Mouse (Mus musculus): ENCODE measurements around the gene Irak3. TPM values are rescaled to one million over a fixed set of nuclear protein-coding genes. Genes with fewer than 3 reads are reported as not detected.
"Not testable (repeated sequence)": the region's sequence is repeated elsewhere in the genome, so short reads cannot be mapped to it uniquely, and the experiment has no call there.

The Irak3 gene
- polyA plus RNA-seq, 1 experiment from 2014 or later, result 0.31 TPM

- Histone ChIP-seq H3K9ac (ENCODE audit: low read depth, low read length) (peak overlapping the region; percentile 12; the same call in 1 of the 2 replicates), H3K4me2 (peak overlapping the region; percentile 45), H3K27me3 (ENCODE audit: control insufficient read depth, insufficient read depth, low read length) (no peaks in the 10 kb centered on the region; the same call in none of the 2 replicates), H3K27ac (ENCODE audit: low read depth, low read length) (no peak overlapping the region), H3K9me3 (replicated peaks; ENCODE audit: control insufficient read depth, low read length) (no peaks in the 10 kb centered on the region), H3K4me3 (ENCODE audit: low read depth, low read length) (peak overlapping the region; percentile 1; the same call in 1 of the 2 replicates), H3K36me3 (ENCODE audit: control insufficient read depth, insufficient read depth, low read length) (peaks cover 2% of the 10 kb centered on the region; the same call in 1 of the 2 replicates), H3K4me1 (ENCODE audit: control insufficient read depth, insufficient read depth, low read length) (no peaks in the 10 kb centered on the region)
- 23% methylated on average over 18 of the region's 18 CpGs for WGBS (ENCODE audit: insufficient replicate concordance)
- ATAC-seq (replicated peaks; ENCODE audit: insufficient number of reproducible peaks, low FRiP score, low TSS enrichment), result no peak
Measured at GRCm38 (mm10) chr10:120233655-120234367, 31.9 kb upstream of the Irak3 start.

- no peaks in the 10 kb centered on the region for H3K9me3 ChIP-seq (replicated peaks; ENCODE audit: control insufficient read depth, low read length)
- peaks cover 3% of the 10 kb centered on the region; the same call in 1 of the 2 replicates for H3K4me1 ChIP-seq (ENCODE audit: control insufficient read depth, insufficient read depth, low read length)
- H3K4me2 ChIP-seq, result no peak overlapping the region
- no peak overlapping the region for H3K9ac ChIP-seq (ENCODE audit: low read depth, low read length)
- peaks cover 2% of the 10 kb centered on the region; the same call in 1 of the 2 replicates for H3K36me3 ChIP-seq (ENCODE audit: control insufficient read depth, insufficient read depth, low read length)
- 30% methylated on average over 5 of the region's 5 CpGs for WGBS (ENCODE audit: insufficient replicate concordance)
- no peak overlapping the region for H3K27ac ChIP-seq (ENCODE audit: low read depth, low read length)
- no peak for ATAC-seq (replicated peaks; ENCODE audit: insufficient number of reproducible peaks, low FRiP score, low TSS enrichment)
- no peak overlapping the region for H3K4me3 ChIP-seq (ENCODE audit: low read depth, low read length)
- H3K27me3 ChIP-seq (ENCODE audit: control insufficient read depth, insufficient read depth, low read length), result no peaks in the 10 kb centered on the region
Measured at GRCm38 (mm10) chr10:120231718-120232117, 29.8 kb upstream of the Irak3 start.

GRCm38 (mm10) chr10:120226871-120227661, 25.1 kb upstream of the Irak3 start, which contains the start of gene Llph:
Gene Llph (plus strand): TSS chr10:120227070.
- ATAC-seq (replicated peaks; ENCODE audit: insufficient number of reproducible peaks, low FRiP score, low TSS enrichment), result peak; percentile 92
- Histone ChIP-seq H3K9ac (ENCODE audit: low read depth, low read length) (peak within 1 kb of the TSS; percentile 93), H3K4me2 (peak within 1 kb of the TSS; percentile 90), H3K27ac (ENCODE audit: low read depth, low read length) (peak within 1 kb of the TSS; percentile 29; the same call in 1 of the 2 replicates), H3K4me1 (ENCODE audit: control insufficient read depth, insufficient read depth, low read length) (peaks cover 3% of the 10 kb centered on the region; the same call in 1 of the 2 replicates), H3K4me3 (ENCODE audit: low read depth, low read length) (peak within 1 kb of the TSS; percentile 100), H3K36me3 (ENCODE audit: control insufficient read depth, insufficient read depth, low read length) (peaks cover 2% of the 10 kb centered on the region; the same call in 1 of the 2 replicates), H3K9me3 (replicated peaks; ENCODE audit: control insufficient read depth, low read length) (no peaks in the 10 kb centered on the region), H3K27me3 (ENCODE audit: control insufficient read depth, insufficient read depth, low read length) (no peaks in the 10 kb centered on the region)
- WGBS (ENCODE audit: insufficient replicate concordance), result under 1% methylated on average over 57 of the region's 57 CpGs

- 83% methylated on average over 7 of the region's 7 CpGs for WGBS (ENCODE audit: insufficient replicate concordance)
- no peak overlapping the region for H3K4me2 ChIP-seq
- no peaks in the 10 kb centered on the region for H3K27me3 ChIP-seq (ENCODE audit: control insufficient read depth, insufficient read depth, low read length)
- H3K27ac ChIP-seq (ENCODE audit: low read depth, low read length), result no peak overlapping the region
- H3K9me3 ChIP-seq (replicated peaks; ENCODE audit: control insufficient read depth, low read length), result no peaks in the 10 kb centered on the region
- ATAC-seq (replicated peaks; ENCODE audit: insufficient number of reproducible peaks, low FRiP score, low TSS enrichment), result no peak
- no peak overlapping the region for H3K9ac ChIP-seq (ENCODE audit: low read depth, low read length)
- no peak overlapping the region for H3K4me3 ChIP-seq (ENCODE audit: low read depth, low read length)
- H3K4me1 ChIP-seq (ENCODE audit: control insufficient read depth, insufficient read depth, low read length), result no peaks in the 10 kb centered on the region
- H3K36me3 ChIP-seq (ENCODE audit: control insufficient read depth, insufficient read depth, low read length), result 0 out of 2 replicates have a peak, but pooled peaks cover 2% of the 10 kb centered on the region
Measured at GRCm38 (mm10) chr10:120220776-120221175, 18.8 kb upstream of the Irak3 start.

- Histone ChIP-seq H3K27ac (ENCODE audit: low read depth, low read length) (no peak overlapping the region), H3K4me2 (no peak overlapping the region), H3K4me1 (ENCODE audit: control insufficient read depth, insufficient read depth, low read length) (no peaks in the 10 kb centered on the region), H3K36me3 (ENCODE audit: control insufficient read depth, insufficient read depth, low read length) (0 out of 2 replicates have a peak, but pooled peaks cover 2% of the 10 kb centered on the region), H3K9me3 (replicated peaks; ENCODE audit: control insufficient read depth, low read length) (no peaks in the 10 kb centered on the region), H3K9ac (ENCODE audit: low read depth, low read length) (no peak overlapping the region), H3K4me3 (ENCODE audit: low read depth, low read length) (no peak overlapping the region), H3K27me3 (ENCODE audit: control insufficient read depth, insufficient read depth, low read length) (no peaks in the 10 kb centered on the region)
- WGBS (ENCODE audit: insufficient replicate concordance), result 77% methylated on average over 14 of the region's 14 CpGs
- ATAC-seq (replicated peaks; ENCODE audit: insufficient number of reproducible peaks, low FRiP score, low TSS enrichment), result no peak
Measured at GRCm38 (mm10) chr10:120219578-120220359, 17.8 kb upstream of the Irak3 start.

GRCm38 (mm10) chr10:120218996-120219395, 17.1 kb upstream of the Irak3 start:
- 0 out of 2 replicates have a peak, but pooled peaks cover 2% of the 10 kb centered on the region for H3K36me3 ChIP-seq (ENCODE audit: control insufficient read depth, insufficient read depth, low read length)
- H3K9ac ChIP-seq (ENCODE audit: low read depth, low read length), result no peak overlapping the region
- no peak for ATAC-seq (replicated peaks; ENCODE audit: insufficient number of reproducible peaks, low FRiP score, low TSS enrichment)
- H3K4me1 ChIP-seq (ENCODE audit: control insufficient read depth, insufficient read depth, low read length), result no peaks in the 10 kb centered on the region
- H3K27me3 ChIP-seq (ENCODE audit: control insufficient read depth, insufficient read depth, low read length), result no peaks in the 10 kb centered on the region
- no peaks in the 10 kb centered on the region for H3K9me3 ChIP-seq (replicated peaks; ENCODE audit: control insufficient read depth, low read length)
- H3K4me2 ChIP-seq, result no peak overlapping the region
- 92% methylated on average over 10 of the region's 10 CpGs for WGBS (ENCODE audit: insufficient replicate concordance)
- no peak overlapping the region for H3K27ac ChIP-seq (ENCODE audit: low read depth, low read length)
- no peak overlapping the region for H3K4me3 ChIP-seq (ENCODE audit: low read depth, low read length)

- 79% methylated on average over 1 of the region's 1 CpGs for WGBS (ENCODE audit: insufficient replicate concordance)
- H3K36me3 ChIP-seq (ENCODE audit: control insufficient read depth, insufficient read depth, low read length); H3K4me1 ChIP-seq (ENCODE audit: control insufficient read depth, insufficient read depth, low read length); H3K9me3 ChIP-seq (replicated peaks; ENCODE audit: control insufficient read depth, low read length); H3K9ac ChIP-seq (ENCODE audit: low read depth, low read length); H3K4me3 ChIP-seq (ENCODE audit: low read depth, low read length); H3K27me3 ChIP-seq (ENCODE audit: control insufficient read depth, insufficient read depth, low read length); ATAC-seq (replicated peaks; ENCODE audit: insufficient number of reproducible peaks, low FRiP score, low TSS enrichment); H3K4me2 ChIP-seq; H3K27ac ChIP-seq (ENCODE audit: low read depth, low read length): not testable (repeated sequence)
Measured at GRCm38 (mm10) chr10:120217099-120217498, 15.2 kb upstream of the Irak3 start.

GRCm38 (mm10) chr10:120210096-120210495, 8.2 kb upstream of the Irak3 start:
- H3K4me1 ChIP-seq (ENCODE audit: control insufficient read depth, insufficient read depth, low read length), result no peaks in the 10 kb centered on the region
- H3K9me3 ChIP-seq (replicated peaks; ENCODE audit: control insufficient read depth, low read length), result no peaks in the 10 kb centered on the region
- 93% methylated on average over 3 of the region's 3 CpGs for WGBS (ENCODE audit: insufficient replicate concordance)
- H3K27ac ChIP-seq (ENCODE audit: low read depth, low read length), result no peak overlapping the region
- H3K4me2 ChIP-seq, result peak overlapping the region; percentile 73; the same call in 1 of the 2 replicates
- H3K27me3 ChIP-seq (ENCODE audit: control insufficient read depth, insufficient read depth, low read length), result 0 out of 2 replicates have a peak, but pooled peaks cover 4% of the 10 kb centered on the region
- ATAC-seq (replicated peaks; ENCODE audit: insufficient number of reproducible peaks, low FRiP score, low TSS enrichment), result no peak
- no peak overlapping the region for H3K9ac ChIP-seq (ENCODE audit: low read depth, low read length)
- H3K4me3 ChIP-seq (ENCODE audit: low read depth, low read length), result no peak overlapping the region
- H3K36me3 ChIP-seq (ENCODE audit: control insufficient read depth, insufficient read depth, low read length), result no peaks in the 10 kb centered on the region

Data from heart, embryonic 11.5 days (tissue).